Mouse (Mus musculus) hindbrain, embryonic 16.5 days (tissue): ENCODE data around the gene Elmo2. TPM values are rescaled to one million over a fixed set of nuclear protein-coding genes. Genes with fewer than 3 reads are reported as not detected.
A peak's percentile ranks its signal among the peaks of the same experiment; 100 is the strongest.

ENCODE experiments used
- ATAC-seq: fragments of 200-750 bp; cut with Nextera tagmentation; 2 replicates; pipeline ENCODE4 v1.8.0; 2017; ENCODE audit warnings: moderate TSS enrichment, moderate library complexity
- H3K27ac ChIP-seq: fragments of 300-500 bp; sonication (generic); 2 replicates; pipeline ENCODE4 v1.5.1; 2014; ENCODE audit warnings: low read depth, mild to moderate bottlenecking, control low read depth, low read length, moderate library complexity
- H3K27me3 ChIP-seq: fragments of 300-500 bp; sonication (generic); replicated peaks from 2 replicates; pipeline ENCODE4 v1.6.1; 2014; ENCODE audit warnings: low read length; ENCODE audit not compliant: control insufficient read depth, insufficient read depth
- H3K36me3 ChIP-seq: fragments of 300-500 bp; sonication (generic); 2 replicates; pipeline ENCODE4 v1.6.1; 2014; ENCODE audit warnings: mild to moderate bottlenecking, low read length, moderate library complexity, mixed read lengths; ENCODE audit not compliant: control insufficient read depth, insufficient read depth
- H3K4me1 ChIP-seq: fragments of 300-500 bp; sonication (generic); 2 replicates; pipeline ENCODE4 v1.6.1; 2014; ENCODE audit warnings: low read depth, low read length; ENCODE audit not compliant: control insufficient read depth, insufficient read depth
- H3K4me2 ChIP-seq: fragments of 300-500 bp; sonication (generic); 2 replicates; pipeline ENCODE4 v1.6.1; 2014; ENCODE audit warnings: mild to moderate bottlenecking, low read length, control low read depth, moderate library complexity
- H3K4me3 ChIP-seq: fragments of 300-500 bp; sonication (generic); 2 replicates; pipeline ENCODE4 v1.5.1; 2014; ENCODE audit warnings: mild to moderate bottlenecking, low read length, control low read depth, moderate library complexity
- H3K9ac ChIP-seq: fragments of 300-500 bp; sonication (generic); 2 replicates; pipeline ENCODE4 v1.6.1; 2014; ENCODE audit warnings: low read depth, mild to moderate bottlenecking, control low read depth, low read length, moderate library complexity
- H3K9me3 ChIP-seq: fragments of 300-500 bp; sonication (generic); 2 replicates; pipeline ENCODE4 v1.6.1; 2014; ENCODE audit warnings: mild to moderate bottlenecking, low read length, moderate library complexity; ENCODE audit not compliant: control insufficient read depth
- WGBS: fragments of 180-500 bp; shearing (Covaris S2); extraction: QIAGEN DNeasy Blood & Tissue Kit; methylation state at CpG from one replicate; pipeline ENCODE4 v1.1.7; 2014; 5-methylcytosine and 5-hydroxymethylcytosine counted together
- polyA plus RNA-seq: library from polyadenylated mRNA; unstranded; fragments of >200 nt; fragmentation: Nextera tagmentation; extraction: Ambion mirVana; gene quantifications from 2 replicates; pipeline ENCODE4 v1.2.1, GENCODE M21; 2015

The Elmo2 gene
- polyA plus RNA-seq, 1 experiment from 2014 or later: 96.2 TPM

GRCm38 (mm10) chr2:165307801-165308200 is 18.5 kb downstream of the Elmo2 start:
- H3K36me3 ChIP-seq: peaks cover 24% of the 10 kb centered on the region
- H3K9ac ChIP-seq: no peak overlapping the region

DNA sequence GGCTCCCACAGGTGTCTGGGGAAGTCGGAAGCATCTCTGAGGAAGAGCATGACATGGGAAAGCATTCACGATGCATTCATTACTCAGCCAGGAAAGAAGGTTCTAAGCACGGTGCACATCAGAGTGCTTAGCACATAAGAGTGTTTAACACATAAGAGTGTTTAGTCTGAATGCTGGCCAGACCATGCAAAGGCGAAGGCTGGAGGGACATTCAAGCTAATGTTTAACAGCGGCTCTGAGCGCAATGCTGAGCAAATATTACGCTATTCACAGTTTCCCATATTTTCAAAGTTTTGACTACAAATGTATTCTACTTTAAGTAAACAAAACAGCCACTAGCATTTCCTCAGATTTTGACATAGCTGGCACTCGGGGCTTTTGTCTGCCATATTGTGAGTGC is 20.8 kb downstream of the Elmo2 start:
- Histone ChIP-seq H3K36me3 (peaks cover 22% of the 10 kb centered on the region), H3K9ac (no peak overlapping the region), H3K4me3 (no peak overlapping the region), H3K27ac (no peak overlapping the region), H3K4me1 (peaks cover 10% of the 10 kb centered on the region), H3K27me3 (no peaks in the 10 kb centered on the region), H3K4me2 (no peak overlapping the region), H3K9me3 (no peaks in the 10 kb centered on the region)
- ATAC-seq: no peak
- 89% methylated on average over 8 of the region's 8 CpGs for WGBS

More at GRCm38 (mm10) chr2:165307801-165308200, 18.5 kb downstream of the Elmo2 start:
- no peaks in the 10 kb centered on the region for H3K9me3 ChIP-seq
- no peak overlapping the region for H3K4me3 ChIP-seq
- no peaks in the 10 kb centered on the region for H3K27me3 ChIP-seq
- 94% methylated on average over 6 of the region's 6 CpGs for WGBS
- H3K27ac ChIP-seq: no peak overlapping the region
- no peak overlapping the region for H3K4me2 ChIP-seq
- peaks cover 22% of the 10 kb centered on the region for H3K4me1 ChIP-seq
- no peak for ATAC-seq

- Histone ChIP-seq H3K4me3 (no peak overlapping the region), H3K27me3 (no peaks in the 10 kb centered on the region), H3K27ac (no peak overlapping the region), H3K4me1 (peaks cover 7% of the 10 kb centered on the region), H3K36me3 (peaks cover 20% of the 10 kb centered on the region), H3K4me2 (no peak overlapping the region), H3K9me3 (no peaks in the 10 kb centered on the region), H3K9ac (no peak overlapping the region)
- WGBS: 92% methylated on average over 19 of the region's 19 CpGs
- ATAC-seq: no peak
Measured at GRCm38 (mm10) chr2:165304819-165305218, 21.5 kb downstream of the Elmo2 start.

DNA sequence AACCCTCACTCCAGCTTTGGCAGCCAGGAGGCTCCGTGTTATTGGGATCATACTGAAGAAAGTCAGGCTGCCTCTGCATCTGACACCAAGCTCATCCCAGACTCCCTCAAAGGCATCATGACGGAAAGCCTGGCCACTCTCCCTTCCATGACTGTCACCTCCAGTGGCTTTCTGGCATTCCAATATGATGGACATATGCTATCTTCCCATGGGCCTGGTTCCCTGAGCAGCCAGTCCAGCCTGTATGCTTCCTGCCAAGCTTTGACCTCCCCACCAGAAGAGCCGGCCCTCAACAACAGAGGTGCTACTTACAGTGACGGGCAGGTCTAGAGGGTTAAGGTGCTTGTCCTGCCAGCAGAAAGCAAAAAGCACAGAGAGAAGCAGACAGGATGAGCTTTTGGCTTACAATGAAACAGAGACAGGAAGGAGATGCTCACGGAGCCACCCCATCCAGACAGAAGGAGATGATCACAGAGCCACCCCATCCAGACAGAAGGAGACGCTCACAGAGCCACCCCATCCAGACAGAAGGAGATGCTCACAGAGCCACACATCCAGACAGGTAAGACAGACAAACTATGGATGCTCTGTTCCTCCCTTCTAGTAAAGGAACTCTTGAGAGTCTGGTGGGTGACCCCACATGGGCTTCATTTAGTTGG is 22.8 kb downstream of the Elmo2 start:
- no peaks in the 10 kb centered on the region for H3K27me3 ChIP-seq
- no peak overlapping the region for H3K4me2 ChIP-seq
- no peak overlapping the region for H3K9ac ChIP-seq
- H3K9me3 ChIP-seq: no peaks in the 10 kb centered on the region
- no peak for ATAC-seq
- 88% methylated on average over 6 of the region's 6 CpGs for WGBS
- H3K27ac ChIP-seq: no peak overlapping the region
- peaks cover 20% of the 10 kb centered on the region for H3K36me3 ChIP-seq
- no peak overlapping the region for H3K4me3 ChIP-seq
- peaks cover 5% of the 10 kb centered on the region; the same call in 1 of the 2 replicates for H3K4me1 ChIP-seq

- Histone ChIP-seq H3K9me3 (no peaks in the 10 kb centered on the region), H3K4me2 (no peak overlapping the region), H3K36me3 (peaks cover 34% of the 10 kb centered on the region), H3K9ac (no peak overlapping the region), H3K27ac (peak overlapping the region; percentile 54; the same call in 1 of the 2 replicates), H3K4me3 (no peak overlapping the region), H3K27me3 (no peaks in the 10 kb centered on the region), H3K4me1 (peaks cover 5% of the 10 kb centered on the region; the same call in 1 of the 2 replicates)
- ATAC-seq: no peak
- 50% methylated on average over 3 of the region's 3 CpGs for WGBS
Measured at GRCm38 (mm10) chr2:165301409-165301808, 24.9 kb downstream of the Elmo2 start.

DNA sequence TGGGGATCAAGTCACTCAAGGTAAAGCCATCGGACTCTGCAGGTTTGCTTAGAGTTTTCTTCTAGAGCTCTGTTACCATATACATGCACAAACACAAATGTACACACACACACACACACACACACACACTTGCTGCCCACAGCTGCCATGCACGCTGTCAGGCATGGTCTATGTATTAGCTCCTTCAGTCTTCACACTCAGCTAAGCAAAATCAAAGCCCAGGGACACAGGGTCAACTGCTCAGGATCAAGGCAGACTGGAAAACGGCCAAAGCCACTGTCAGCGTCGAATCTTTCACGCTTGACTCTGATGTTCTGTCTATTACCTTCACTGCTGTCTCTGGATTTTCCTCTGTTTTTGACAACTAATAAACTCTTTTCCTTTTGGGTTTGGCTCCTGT is 25.4 kb downstream of the Elmo2 start:
- Histone ChIP-seq H3K27ac (peak overlapping the region; percentile 54; the same call in 1 of the 2 replicates), H3K4me3 (no peak overlapping the region), H3K4me2 (no peak overlapping the region), H3K9me3 (no peaks in the 10 kb centered on the region), H3K27me3 (no peaks in the 10 kb centered on the region), H3K36me3 (peaks cover 38% of the 10 kb centered on the region), H3K4me1 (peaks cover 5% of the 10 kb centered on the region; the same call in 1 of the 2 replicates), H3K9ac (no peak overlapping the region)
- no peak for ATAC-seq
- 56% methylated on average over 6 of the region's 6 CpGs for WGBS

DNA sequence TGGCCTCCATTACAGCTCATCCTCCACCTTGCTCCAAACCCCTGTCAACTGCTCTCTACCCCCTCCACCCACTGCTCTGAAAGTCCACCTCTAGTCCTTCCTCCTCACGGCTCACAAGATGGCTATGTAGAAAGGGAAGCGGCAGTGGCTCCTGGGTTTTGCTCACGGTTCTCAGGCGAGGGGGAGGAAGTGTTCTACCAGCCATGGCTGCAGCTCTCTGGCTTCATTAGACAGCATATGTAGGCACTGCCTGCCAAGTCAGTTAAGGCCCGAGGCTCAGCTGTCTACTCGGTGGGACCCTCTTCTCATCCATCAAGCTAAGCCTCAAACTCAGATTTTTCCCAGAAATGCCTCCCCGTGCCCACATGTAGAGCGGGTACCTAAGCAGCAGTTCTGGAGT is 25.9 kb downstream of the Elmo2 start:
- peak overlapping the region; percentile 71 for H3K27ac ChIP-seq
- peak; percentile 60; the same call in 1 of the 2 replicates for ATAC-seq
- WGBS: 67% methylated on average over 8 of the region's 8 CpGs

GRCm38 (mm10) chr2:165297429-165297828 is 28.9 kb downstream of the Elmo2 start:
- Histone ChIP-seq H3K27ac (no peak overlapping the region), H3K4me1 (peaks cover 5% of the 10 kb centered on the region; the same call in 1 of the 2 replicates), H3K4me2 (no peak overlapping the region), H3K9ac (no peak overlapping the region), H3K36me3 (peaks cover 45% of the 10 kb centered on the region), H3K9me3 (no peaks in the 10 kb centered on the region), H3K4me3 (no peak overlapping the region), H3K27me3 (no peaks in the 10 kb centered on the region)
- no peak for ATAC-seq
- WGBS: 91% methylated on average over 11 of the region's 11 CpGs

More for the DNA sequence above, 25.9 kb downstream of the Elmo2 start:
- Histone ChIP-seq H3K9ac (no peak overlapping the region), H3K4me2 (no peak overlapping the region), H3K27me3 (no peaks in the 10 kb centered on the region), H3K36me3 (peaks cover 39% of the 10 kb centered on the region), H3K9me3 (no peaks in the 10 kb centered on the region), H3K4me1 (peaks cover 5% of the 10 kb centered on the region; the same call in 1 of the 2 replicates), H3K4me3 (no peak overlapping the region)

- Histone ChIP-seq H3K4me3 (no peak overlapping the region), H3K4me2 (no peak overlapping the region), H3K4me1 (peaks cover 5% of the 10 kb centered on the region; the same call in 1 of the 2 replicates), H3K9ac (no peak overlapping the region), H3K27ac (no peak overlapping the region), H3K9me3 (no peaks in the 10 kb centered on the region), H3K27me3 (no peaks in the 10 kb centered on the region), H3K36me3 (peaks cover 48% of the 10 kb centered on the region)
- 86% methylated on average over 18 of the region's 18 CpGs for WGBS
- no peak for ATAC-seq
Measured at GRCm38 (mm10) chr2:165296571-165296970, 29.7 kb downstream of the Elmo2 start.
